Mouse (Mus musculus) small intestine, adult 2 months (tissue): ENCODE results near the gene Aldh3b1.

Experiments
- CTCF ChIP-seq: fragments of 200-500 bp; IDR thresholded peaks from 2 replicates; pipeline ENCODE4 v1.5.1; 2012; ENCODE audit warnings: low read depth, mild to moderate bottlenecking, control low read depth, inconsistent platforms, low read length, moderate library complexity, mixed read lengths; ENCODE audit not compliant: insufficient replicate concordance, insufficient read length; ENCODE audit errors: extremely low read depth
- POLR2A ChIP-seq: fragments of 200-500 bp; IDR thresholded peaks from 2 replicates; pipeline ENCODE4 v1.6.1; 2012; ENCODE audit warnings: low read depth, mild to moderate bottlenecking, control low read depth, inconsistent platforms, low read length, moderate library complexity

GRCm38 (mm10) chr19:3895171-3895631 is 34.4 kb downstream of the Aldh3b1 start:
- TF ChIP-seq CTCF (no peak), POLR2A (no peak)
